Mouse (Mus musculus): ENCODE data around the gene Gzmk. TPM values are rescaled to one million over a fixed set of nuclear protein-coding genes. Genes with fewer than 3 reads are reported as not detected.

Gene Gzmk
- total RNA-seq, 4 experiments from 2014 or later, result not detected

- no peak for DNase-seq (ENCODE audit: low spot score)
Measured at GRCm38 (mm10) chr13:113202184-113202583, 23.5 kb downstream of the Gzmk start.

DNA sequence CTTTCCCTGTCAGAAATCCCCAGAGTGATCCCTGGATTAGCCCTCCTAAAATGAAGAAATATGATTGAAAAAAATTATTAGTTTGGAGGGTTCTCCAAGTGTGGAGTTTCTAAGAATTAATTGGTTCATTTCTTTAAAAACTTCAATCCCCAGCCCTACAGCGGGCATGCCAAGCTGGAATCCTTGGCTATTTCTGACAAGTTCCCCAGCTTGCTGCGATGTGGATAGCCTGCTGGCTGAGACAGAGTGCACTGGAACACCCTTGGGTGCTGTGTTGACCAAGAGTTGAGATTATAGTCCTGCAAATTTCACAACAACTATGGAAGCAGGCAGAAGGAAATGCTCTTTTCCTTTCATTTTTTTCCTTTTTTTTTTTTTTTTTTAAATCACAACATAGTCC lies 24.1 kb downstream of the Gzmk start:
- no peak for DNase-seq (ENCODE audit: low spot score)

- no peak for DNase-seq (ENCODE audit: low spot score)
Measured at GRCm38 (mm10) chr13:113200726-113201125, 25.0 kb downstream of the Gzmk start.

GRCm38 (mm10) chr13:113199331-113199730 lies 26.4 kb downstream of the Gzmk start:
- no peak for DNase-seq (ENCODE audit: low spot score)

GRCm38 (mm10) chr13:113197872-113198502 lies 27.7 kb downstream of the Gzmk start:
- DNase-seq (ENCODE audit: low spot score), result no peak

GRCm38 (mm10) chr13:113196808-113197674 lies 28.7 kb downstream of the Gzmk start:
- DNase-seq (ENCODE audit: low spot score), result no peak

DNA sequence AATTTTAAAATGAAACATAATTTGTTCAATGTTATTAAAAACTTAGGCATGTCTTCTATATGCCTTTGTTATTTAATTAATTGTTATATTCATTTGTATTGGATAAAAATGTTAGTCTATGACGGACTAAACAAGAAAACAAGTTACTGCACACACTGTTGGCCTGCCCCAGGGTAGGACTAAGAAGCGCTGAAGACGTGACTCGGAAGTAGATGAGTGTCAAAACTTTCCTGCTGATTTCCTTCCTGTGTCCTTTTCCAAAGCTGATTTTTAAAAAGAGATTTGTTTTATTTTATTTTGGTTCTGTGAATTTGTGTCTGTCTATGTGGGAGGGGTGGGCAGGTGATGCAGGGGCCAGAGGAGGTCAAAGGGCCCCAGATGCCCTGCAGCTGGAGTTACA lies 42.0 kb downstream of the Gzmk start:
- no peak for DNase-seq (ENCODE audit: low spot score)

- DNase-seq (ENCODE audit: low spot score), result no peak
Measured at GRCm38 (mm10) chr13:113183310-113183709, 42.4 kb downstream of the Gzmk start.

GRCm38 (mm10) chr13:113174162-113174561 lies 51.5 kb downstream of the Gzmk start:
- DNase-seq (ENCODE audit: low spot score), result no peak

GRCm38 (mm10) chr13:113170256-113170655 lies 55.5 kb downstream of the Gzmk start:
- DNase-seq (ENCODE audit: low spot score), result no peak

GRCm38 (mm10) chr13:113168018-113168534 lies 57.6 kb downstream of the Gzmk start:
- no peak for DNase-seq (ENCODE audit: low spot score)

DNA sequence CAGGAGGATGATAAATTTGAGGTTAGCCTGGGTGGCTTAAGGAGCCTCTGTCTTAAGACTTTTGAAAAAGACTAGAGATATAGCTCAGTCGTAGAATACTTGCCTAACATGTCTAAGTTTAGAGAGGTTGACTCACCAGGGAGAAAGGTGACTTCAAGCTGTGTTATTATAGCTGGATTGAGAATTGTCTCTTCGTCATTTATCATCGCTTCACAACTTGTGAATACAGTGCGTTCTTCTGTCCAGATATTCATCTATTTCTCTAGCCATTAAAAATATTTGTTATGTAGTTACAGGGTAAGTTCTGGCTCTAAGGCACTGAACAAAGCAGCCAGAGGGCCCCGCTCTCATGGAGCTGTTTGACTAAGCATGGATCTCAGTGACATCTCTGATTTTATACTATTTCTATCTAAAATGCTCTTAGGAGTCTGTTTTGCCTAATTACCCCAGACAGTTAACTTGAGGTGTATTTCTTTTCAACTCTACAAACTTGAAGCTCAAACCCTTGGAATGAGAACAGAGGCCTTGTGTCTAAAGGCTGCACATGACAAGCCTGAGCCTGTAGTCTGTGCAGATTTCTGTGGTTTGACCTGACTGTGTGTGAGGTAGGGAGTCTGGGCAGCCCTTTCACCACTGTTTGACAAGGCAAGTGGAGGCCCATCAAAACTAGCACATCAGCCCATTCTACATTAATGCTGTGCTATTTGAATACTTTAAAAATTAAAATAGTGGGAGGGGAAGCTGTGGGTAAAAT lies 61.3 kb downstream of the Gzmk start:
- DNase-seq (ENCODE audit: low spot score), result no peak

GRCm38 (mm10) chr13:113151556-113151955 lies 74.2 kb downstream of the Gzmk start:
- no peak for DNase-seq (ENCODE audit: low spot score)

- DNase-seq (ENCODE audit: low spot score), result no peak
Measured at GRCm38 (mm10) chr13:113139597-113139996, 86.1 kb downstream of the Gzmk start.

DNA sequence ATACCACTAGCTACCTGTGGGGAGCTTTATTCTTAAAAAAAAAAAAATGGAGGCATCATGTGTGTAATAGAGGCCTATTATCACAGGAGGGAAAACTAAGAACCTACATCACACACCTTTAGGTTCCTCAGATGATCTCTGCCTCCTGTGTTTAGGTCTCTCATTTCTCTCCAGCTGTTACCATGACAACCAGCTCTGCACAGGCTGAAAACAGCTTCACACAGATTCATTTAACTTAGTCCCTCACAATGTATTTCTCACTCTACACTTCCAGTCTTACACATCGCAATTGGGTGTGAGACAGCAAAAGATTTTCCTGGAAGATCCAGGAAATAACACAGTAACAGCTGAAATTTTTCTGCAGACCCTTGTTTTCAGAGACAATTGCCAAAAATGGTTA lies 95.7 kb downstream of the Gzmk start:
- DNase-seq (ENCODE audit: low spot score), result no peak

Other genes starting within 250 kb of the Gzmk start
- gene Ccno, start 238.1 kb downstream of the Gzmk start, total RNA-seq (2022), result under 1 TPM in 2 of 4 experiments, not detected in 2; 0.16 to 0.50 TPM
- not detected for gene Mcidas, start 232.1 kb downstream of the Gzmk start, total RNA-seq (2022)
- gene Cdc20b, start 190.8 kb downstream of the Gzmk start, total RNA-seq (2022), result not detected
- 10 to 100 TPM; 32.6 to 36.7 (median 35.6) TPM for gene Gpx8, start 179.5 kb downstream of the Gzmk start, total RNA-seq (2022)
- gene Gzma, start 124.9 kb downstream of the Gzmk start, total RNA-seq (2022), result under 1 TPM in 2 of 4 experiments, not detected in 2; 0.46 to 0.95 TPM
- gene Esm1, start 16.2 kb downstream of the Gzmk start, total RNA-seq (2022), result 1 to 10 TPM in 1 of 4 experiments, under 1 TPM in 3; 0.44 to 1.3 (median 0.59) TPM
- gene BC067074, start 67.3 kb upstream of the Gzmk start, total RNA-seq (2022), result 1 to 10 TPM; 2.8 to 4.1 (median 3.2) TPM